Mouse (Mus musculus) lung, postnatal 0 days (tissue): ENCODE results near the gene Cerk. TPM values are rescaled to one million over a fixed set of nuclear protein-coding genes. Genes with fewer than 3 reads are reported as not detected.
"Not testable (repeated sequence)": the region's sequence is repeated elsewhere in the genome, so short reads cannot be mapped to it uniquely, and the experiment has no call there.

ENCODE experiments used
- ATAC-seq: fragments of 200-750 bp; cut with Nextera tagmentation; 2 replicates; pipeline ENCODE4 v1.8.0; 2017; ENCODE audit warnings: moderate library complexity
- DNase-seq: peaks from one replicate; pipeline ENCODE4 v3.0.0-alpha.2; 2016; ENCODE audit warnings: low spot score
- H3K27ac ChIP-seq: fragments of 300-500 bp; sonication (generic); 2 replicates; pipeline ENCODE4 v1.5.1; 2014; ENCODE audit warnings: antibody characterized with exemption, mild to moderate bottlenecking, low read length, mixed read lengths
- H3K27me3 ChIP-seq: fragments of 300-500 bp; sonication (generic); replicated peaks from 2 replicates; pipeline ENCODE4 v1.6.1; 2014; ENCODE audit warnings: low read length, mixed read lengths; ENCODE audit not compliant: insufficient read depth
- H3K36me3 ChIP-seq: fragments of 300-500 bp; sonication (generic); 2 replicates; pipeline ENCODE4 v1.6.1; 2014; ENCODE audit warnings: low read length, mixed read lengths; ENCODE audit not compliant: insufficient read depth
- H3K4me1 ChIP-seq: fragments of 300-500 bp; sonication (generic); 2 replicates; pipeline ENCODE4 v1.6.1; 2014; ENCODE audit warnings: antibody characterized with exemption, low read depth, low read length, mixed read lengths; ENCODE audit not compliant: insufficient read depth
- H3K4me2 ChIP-seq: fragments of 300-500 bp; sonication (generic); replicated peaks from 2 replicates; pipeline ENCODE4 v1.6.1; 2014; ENCODE audit warnings: low read depth, mild to moderate bottlenecking, low read length, moderate library complexity, mixed read lengths
- H3K4me3 ChIP-seq: fragments of 300-500 bp; sonication (generic); 2 replicates; pipeline ENCODE4 v1.5.1; 2014; ENCODE audit warnings: low read depth, low read length
- H3K9ac ChIP-seq: fragments of 300-500 bp; sonication (generic); replicated peaks from 2 replicates; pipeline ENCODE4 v1.6.1; 2014; ENCODE audit warnings: low read depth, mild to moderate bottlenecking
- H3K9me3 ChIP-seq: fragments of 300-500 bp; sonication (generic); 2 replicates; pipeline ENCODE4 v1.6.1; 2016; ENCODE audit warnings: low read length, mixed read lengths
- CTCF ChIP-seq: IDR thresholded peaks from 2 replicates; pipeline ENCODE4 v1.5.1; 2016; ENCODE audit warnings: antibody characterized with exemption, mild to moderate bottlenecking
- EP300 ChIP-seq: IDR thresholded peaks from 2 replicates; pipeline ENCODE4 v1.6.1; 2016; ENCODE audit warnings: antibody characterized with exemption, mild to moderate bottlenecking, control low read depth
- WGBS: fragments of 180-500 bp; shearing (Covaris S2); extraction: QIAGEN DNeasy Blood & Tissue Kit; methylation state at CpG from one replicate; pipeline ENCODE4 v1.1.7; 2014; 5-methylcytosine and 5-hydroxymethylcytosine counted together
- polyA plus RNA-seq: library from polyadenylated mRNA; unstranded; fragments of >200 nt; fragmentation: Nextera tagmentation; extraction: Ambion mirVana; gene quantifications from 2 replicates; pipeline ENCODE4 v1.2.1, GENCODE M21; 2015

Cerk gene
- polyA plus RNA-seq, 1 experiment from 2014 or later: 16.9 TPM

DNA sequence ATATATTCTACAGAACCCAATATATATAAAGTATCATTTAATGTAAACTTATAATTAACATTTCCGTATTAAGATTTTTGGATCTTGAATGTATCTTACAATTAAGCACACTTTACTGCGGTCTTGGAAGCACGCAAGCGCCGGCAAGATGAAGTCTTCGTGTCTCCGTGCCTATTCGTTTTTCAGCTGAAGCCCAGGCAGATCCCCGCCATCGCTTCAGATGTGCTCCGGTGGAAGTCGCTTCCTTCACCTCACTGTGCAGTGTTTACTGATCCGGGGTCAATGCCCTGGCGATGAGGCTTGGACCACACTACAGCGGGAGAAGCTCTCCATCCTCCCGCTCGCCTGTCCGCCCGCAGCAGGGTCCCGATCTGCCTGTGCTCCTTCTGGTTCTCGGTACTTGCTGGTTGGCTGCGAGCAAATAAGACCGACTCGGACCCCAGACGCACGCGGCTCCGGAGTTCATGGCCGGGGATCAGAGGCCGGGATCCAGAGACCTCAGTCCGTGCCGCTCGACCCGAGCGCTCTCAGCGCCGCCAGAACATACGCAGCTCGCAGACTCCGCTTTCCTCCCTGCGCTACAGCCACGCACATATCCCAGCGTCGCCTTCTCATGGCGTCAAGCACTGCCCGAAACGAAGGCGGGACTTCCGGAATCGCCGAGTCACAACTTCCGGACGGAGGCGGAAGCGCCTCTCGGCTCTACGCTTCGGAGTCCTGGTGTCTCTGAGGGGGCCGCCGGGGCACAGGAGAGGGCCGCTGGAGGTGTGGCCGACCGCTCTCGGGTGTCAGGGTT, 28.0 kb upstream of the Cerk start, which contains the start of gene Tbc1d22a:
Tbc1d22a (plus strand) TSS at position 707 of the 796 bp plus-strand sequence.
- peak; percentile 95 for ATAC-seq
- whole genome bisulfite sequencing: under 1% methylated on average over 64 of the region's 64 CpGs
- H3K4me2 ChIP-seq: peak within 1 kb of the TSS; percentile 97

DNA sequence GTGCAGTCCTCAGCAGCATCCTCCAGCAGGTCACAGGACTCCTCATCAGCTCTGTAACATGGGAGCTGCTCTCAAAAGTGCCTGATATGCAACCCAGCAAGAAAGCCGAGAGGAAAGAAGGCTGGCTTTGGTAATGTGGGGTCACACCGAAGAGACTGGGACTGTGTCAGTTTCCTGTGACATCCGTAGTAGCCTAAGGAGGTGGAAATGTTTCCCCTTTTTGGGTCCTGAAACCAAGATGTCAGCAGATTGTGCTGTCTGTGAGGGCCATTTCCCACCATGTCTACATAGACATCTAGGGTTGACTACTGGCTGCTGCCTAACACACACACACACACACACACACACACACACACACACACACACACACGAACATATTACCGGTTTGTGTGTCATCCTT, 26.3 kb upstream of the Cerk start:
- H3K27ac ChIP-seq, H3K36me3 ChIP-seq, DNase-seq, H3K9me3 ChIP-seq, H3K9ac ChIP-seq, H3K27me3 ChIP-seq, H3K4me3 ChIP-seq, ATAC-seq, H3K4me2 ChIP-seq: not testable (repeated sequence)
- WGBS: 86% methylated on average over 4 of the region's 5 CpGs
- H3K4me1 ChIP-seq: peaks cover 11% of the 10 kb centered on the region; the same call in 1 of the 2 replicates

More for the DNA sequence above, 28.0 kb upstream of the Cerk start, which contains the start of gene Tbc1d22a:
- Histone ChIP-seq H3K4me3 (peak within 1 kb of the TSS; percentile 83), H3K9me3 (no peaks in the 10 kb centered on the region), H3K9ac (peak within 1 kb of the TSS; percentile 88), H3K36me3 (no peaks in the 10 kb centered on the region), H3K27ac (peak within 1 kb of the TSS; percentile 93), H3K4me1 (peaks cover 11% of the 10 kb centered on the region; the same call in 1 of the 2 replicates), H3K27me3 (no peaks in the 10 kb centered on the region)
- TF ChIP-seq CTCF: no peak
- no peak for TF ChIP-seq EP300
- peak; percentile 96 for DNase-seq

DNA sequence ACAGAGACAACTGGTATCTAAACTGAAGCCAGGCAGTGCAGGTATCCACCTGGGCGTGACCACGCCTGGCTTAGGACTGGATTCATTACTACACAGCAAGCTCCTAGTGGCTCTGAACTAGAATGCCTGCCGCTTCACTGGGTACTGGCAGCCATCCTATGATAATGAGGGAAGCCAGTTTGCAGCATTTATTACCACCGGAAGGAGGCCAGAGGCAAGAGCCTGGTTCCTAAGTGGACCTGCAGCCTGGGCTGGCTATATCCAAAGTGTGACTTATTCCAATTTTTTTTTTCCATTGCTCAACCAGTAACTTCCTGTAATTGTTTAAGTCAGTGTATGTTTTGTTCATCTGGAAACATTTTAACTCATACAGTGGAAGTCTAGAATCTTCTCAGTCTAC, 20.4 kb upstream of the Cerk start:
- Histone ChIP-seq H3K27me3 (no peaks in the 10 kb centered on the region), H3K36me3 (no peaks in the 10 kb centered on the region), H3K4me2 (no peak overlapping the region), H3K4me3 (no peak overlapping the region), H3K4me1 (peaks cover 5% of the 10 kb centered on the region), H3K9me3 (no peaks in the 10 kb centered on the region), H3K9ac (no peak overlapping the region), H3K27ac (peak overlapping the region; percentile 40; the same call in 1 of the 2 replicates)
- ATAC-seq (peak; percentile 32), DNase-seq (peak; percentile 63)
- TF ChIP-seq EP300 (peak; percentile 63; the same call in 1 of the 2 replicates), CTCF (peak; percentile 31)
- WGBS: 58% methylated on average over 4 of the region's 4 CpGs

DNA sequence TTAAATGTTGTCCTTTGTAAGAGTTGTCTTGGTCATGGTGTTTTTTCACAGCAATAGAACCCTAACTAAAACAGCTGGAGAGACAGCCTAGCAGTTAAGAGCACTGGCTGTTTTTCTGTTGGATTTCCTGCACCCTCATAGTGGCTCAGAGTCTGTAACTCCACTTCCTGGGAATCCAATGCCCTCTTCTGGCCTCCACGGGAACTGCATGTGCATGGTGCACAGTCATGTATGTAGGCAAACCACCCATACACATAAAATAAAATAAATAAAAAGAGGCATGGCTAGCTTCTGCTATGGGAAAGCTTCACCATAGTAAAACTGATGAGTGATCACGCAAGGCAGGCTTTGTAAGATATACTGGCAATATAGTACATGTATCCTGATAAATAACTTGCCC, 19.4 kb upstream of the Cerk start:
- TF ChIP-seq CTCF (peak; percentile 76), EP300 (no peak)
- whole genome bisulfite sequencing: 55% methylated on average over 2 of the region's 2 CpGs
- Histone ChIP-seq H3K4me2 (no peak overlapping the region), H3K9me3 (no peaks in the 10 kb centered on the region), H3K27ac (no peak overlapping the region), H3K4me1 (peaks cover 5% of the 10 kb centered on the region), H3K4me3 (no peak overlapping the region), H3K9ac (no peak overlapping the region), H3K27me3 (no peaks in the 10 kb centered on the region), H3K36me3 (no peaks in the 10 kb centered on the region)
- DNase-seq (peak; percentile 45), ATAC-seq (no peak)

DNA sequence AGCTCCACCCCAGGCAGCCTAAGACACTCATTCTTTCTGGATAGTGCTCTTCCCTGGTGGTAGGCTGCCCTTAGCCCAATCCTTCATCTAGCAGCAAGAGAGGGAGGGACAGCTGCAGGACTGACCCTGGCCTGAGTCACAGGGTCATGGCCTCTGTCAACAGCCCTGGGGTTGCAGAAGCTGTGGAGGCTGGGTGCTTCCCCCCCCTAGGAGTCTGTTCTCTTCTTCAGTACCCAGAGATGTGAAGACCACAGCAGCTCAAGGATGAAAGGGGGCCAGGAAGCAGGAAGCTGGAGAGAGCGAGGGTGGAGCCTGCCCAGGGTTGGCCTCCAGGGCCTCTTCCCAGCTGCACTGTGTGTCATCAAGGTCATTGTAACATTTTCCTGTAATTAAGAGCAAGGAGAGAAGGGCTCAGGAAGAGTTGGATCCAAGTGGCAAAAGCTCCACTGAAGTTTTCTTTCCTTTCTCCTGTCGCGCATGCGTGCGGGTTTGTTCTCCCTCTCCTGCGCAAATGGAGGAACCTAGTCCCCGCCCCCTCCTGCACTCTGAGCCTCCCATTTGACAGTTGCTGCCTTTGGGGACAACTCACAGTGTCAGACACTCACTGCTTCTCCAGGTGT, 18.1 kb upstream of the Cerk start:
- DNase-seq: peak; percentile 43
- peaks cover 5% of the 10 kb centered on the region for H3K4me1 ChIP-seq
- H3K27me3 ChIP-seq: no peaks in the 10 kb centered on the region
- 35% methylated on average over 7 of the region's 7 CpGs for WGBS
- peak overlapping the region; percentile 76; the same call in 1 of the 2 replicates for H3K27ac ChIP-seq
- H3K4me3 ChIP-seq: no peak overlapping the region
- no peak for TF ChIP-seq EP300
- TF ChIP-seq CTCF: no peak
- H3K9ac ChIP-seq: no peak overlapping the region
- no peaks in the 10 kb centered on the region for H3K9me3 ChIP-seq
- ATAC-seq: peak; percentile 17
- 0 out of 2 replicates have a peak overlapping the region, but pooled peaks have one; percentile 25 for H3K4me2 ChIP-seq
- no peaks in the 10 kb centered on the region for H3K36me3 ChIP-seq

DNA sequence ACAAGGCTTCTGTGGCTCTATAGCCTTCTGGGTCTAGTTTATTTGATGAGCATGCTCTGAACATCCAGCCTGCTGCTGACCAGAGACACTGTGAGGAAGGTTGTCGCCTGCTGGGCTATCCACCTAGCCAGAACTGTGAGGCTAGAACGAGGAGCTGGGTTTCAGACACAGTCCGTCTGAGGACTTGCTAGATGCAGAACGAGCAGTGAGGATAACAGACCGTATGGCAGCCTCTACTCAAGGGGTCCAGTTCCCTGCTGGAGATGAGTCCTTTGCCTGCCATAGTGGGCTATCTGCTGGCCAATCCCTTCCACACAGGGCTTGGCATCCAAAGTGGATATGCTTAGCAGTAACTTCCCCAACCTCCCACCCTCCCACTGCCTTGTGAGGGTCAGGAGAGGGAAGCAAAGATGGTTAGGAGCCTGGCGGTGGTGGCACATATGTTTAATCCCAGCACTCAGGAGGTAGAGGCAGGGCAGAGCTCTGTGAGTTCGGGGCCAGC, 17.4 kb upstream of the Cerk start:
- Histone ChIP-seq H3K4me2 (no peak overlapping the region), H3K9ac (no peak overlapping the region), H3K4me1 (peaks cover 5% of the 10 kb centered on the region), H3K27me3 (no peaks in the 10 kb centered on the region), H3K4me3 (no peak overlapping the region), H3K36me3 (no peaks in the 10 kb centered on the region), H3K9me3 (no peaks in the 10 kb centered on the region), H3K27ac (peak overlapping the region; percentile 76)
- DNase-seq (no peak), ATAC-seq (no peak)
- 74% methylated on average over 7 of the region's 7 CpGs for WGBS
- TF ChIP-seq CTCF (no peak), EP300 (no peak)
